ENCODE assay signal across 19 mouse cellular contexts in the genomic region with DNA sequence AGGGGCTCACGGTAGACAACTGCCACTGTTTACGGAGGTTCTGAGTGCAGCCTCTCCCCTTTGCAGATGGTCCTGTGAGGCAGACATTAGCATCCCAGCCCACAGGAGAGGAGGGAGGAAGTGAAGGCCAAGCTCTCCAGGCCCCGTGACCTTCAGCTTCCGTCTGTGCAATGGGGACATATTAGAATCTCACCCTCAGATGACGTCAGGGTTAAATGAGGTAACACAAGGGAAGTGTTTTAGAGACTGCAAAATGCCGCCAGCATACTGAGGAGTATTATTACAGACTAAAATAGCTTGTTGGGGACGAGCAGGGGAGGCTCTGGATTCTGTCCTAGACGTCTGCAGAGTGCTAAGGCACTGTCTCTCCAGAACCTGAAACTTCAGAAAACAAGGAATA.
DNase-seq lines count a peak whose midpoint lies in the region; TF ChIP-seq lines count a peak whose summit lies in the region.
"Had no signal": no experiment of that assay in that cellular context is flagged by ENCODE, and none has a peak within 500 bp of the region (broad histone marks: within the 10 kb centered on the region; RNA-seq: fewer than 3 reads in every experiment).

No protein-coding gene starts in this region.

- TF ChIP-seq CTCF in gastrocnemius, adult 2 months (IDR thresholded peaks at IDR 0.05): no peak
- no peak for TF ChIP-seq CTCF in left cerebral cortex, adult 2 months (IDR thresholded peaks at IDR 0.05)
- no peak for TF ChIP-seq CTCF in olfactory bulb, adult 2 months (IDR thresholded peaks at IDR 0.05; ENCODE audit: insufficient read depth, low read depth, low read length)

- H3K4me1 ChIP-seq in olfactory bulb, adult 2 months (ENCODE audit: control insufficient read depth, insufficient read depth, low read length): peaks cover 53% of the 10 kb centered on the region
- H3K4me1 ChIP-seq: embryonic facial prominence, embryonic 12.5 days; heart, embryonic 13.5 days; kidney, embryonic 15.5 days had no signal

- WGBS in olfactory bulb, adult 2 months: 21% methylated on average over 8 of the region's 8 CpGs

- peak overlapping the region; percentile 54 for H3K27ac ChIP-seq in gastrocnemius, adult 2 months
- H3K27ac ChIP-seq in left cerebral cortex, adult 2 months: peak overlapping the region; percentile 71
- peak overlapping the region; percentile 84 for H3K27ac ChIP-seq in olfactory bulb, adult 2 months (ENCODE audit: insufficient read depth, low read depth, low read length)
- H3K27ac ChIP-seq: embryonic facial prominence, embryonic 12.5 days; heart, embryonic 13.5 days; hindbrain, postnatal 0 days; kidney, embryonic 15.5 days; limb, embryonic 10.5 days had no signal

- no peak for TF ChIP-seq POLR2A in olfactory bulb, adult 2 months (IDR thresholded peaks at IDR 0.05; ENCODE audit: insufficient read depth, low read depth, low read length)

- DNase-seq in cerebellum, adult 9-11 months: peak; percentile 25
- DNase-seq in cerebellum, adult 11-12 months: no peak
- peak; percentile 30 for DNase-seq in gastrocnemius, adult 2 months
- no peak for DNase-seq in gastrocnemius, postnatal 4 days (ENCODE audit: low spot score in 2 of 2)
- DNase-seq in left cerebral cortex, adult 2 months (ENCODE audit: extremely low spot score in 1 of 2, low spot score in 2 of 2): no peak
- DNase-seq in left cerebral cortex, adult 8-10 months (ENCODE audit: low spot score in 2 of 2): no peak
- DNase-seq in urinary bladder, postnatal 36 days (ENCODE audit: low spot score in 2 of 2): no peak
- DNase-seq: adrenal gland, postnatal 14 days; cerebellum, adult 8-10 months; kidney, postnatal 4 days; layer of hippocampus, postnatal 36 days; thymus, postnatal 25 days had no signal

- no peak overlapping the region for H3K4me3 ChIP-seq in gastrocnemius, adult 2 months
- no peak overlapping the region for H3K4me3 ChIP-seq in left cerebral cortex, adult 2 months
- no peak overlapping the region for H3K4me3 ChIP-seq in olfactory bulb, adult 2 months (ENCODE audit: insufficient read depth, low read depth, low read length)
- H3K4me3 ChIP-seq: embryonic facial prominence, embryonic 12.5 days; erythroblast, embryonic 14.5 days; heart, embryonic 13.5 days; kidney, embryonic 15.5 days; limb, embryonic 10.5 days had no signal

- intact Hi-C loops in gastrocnemius, adult 2 months (cut with DNase I): no loop called here
- intact Hi-C loops in left cerebral cortex, adult 2 months (cut with DNase I): loop anchor here (5.0 kb wide), 1 partner anchor 56 kb away; no protein-coding TSS in a partner anchor

Comparison
In these comparisons a context has a peak if more than half of its experiments do, and no peak if none do; other contexts are left out.
1. DNase-seq: peak in cerebellum, adult 9-11 months (single experiment) and gastrocnemius, adult 2 months (single experiment); none in cerebellum, adult 11-12 months (single experiment), gastrocnemius, postnatal 4 days (0 of 2), left cerebral cortex, adult 2 months (0 of 2), left cerebral cortex, adult 8-10 months (0 of 2) and urinary bladder, postnatal 36 days (0 of 2).
2. Peak in every context shown above with its lines, with median percentiles within 50 percentile points of each other: H3K27ac ChIP-seq.